Mouse (Mus musculus) liver, embryonic 14.5 days (tissue): ENCODE measurements at regions not wholly inside any gene's neighbourhood (a gene's known extent, or its start where the extent isn't known, plus 50 kb on each side); places are given as distances from the start of the nearest gene placed in this dataset.

Source experiments
- CTCF ChIP-seq: IDR thresholded peaks from 2 replicates; pipeline ENCODE4 v1.5.1; 2016; ENCODE audit warnings: antibody characterized with exemption, low read depth, control low read depth
- EP300 ChIP-seq: IDR thresholded peaks from 2 replicates; pipeline ENCODE4 v1.6.1; 2016; ENCODE audit warnings: antibody characterized with exemption, low read depth

DNA sequence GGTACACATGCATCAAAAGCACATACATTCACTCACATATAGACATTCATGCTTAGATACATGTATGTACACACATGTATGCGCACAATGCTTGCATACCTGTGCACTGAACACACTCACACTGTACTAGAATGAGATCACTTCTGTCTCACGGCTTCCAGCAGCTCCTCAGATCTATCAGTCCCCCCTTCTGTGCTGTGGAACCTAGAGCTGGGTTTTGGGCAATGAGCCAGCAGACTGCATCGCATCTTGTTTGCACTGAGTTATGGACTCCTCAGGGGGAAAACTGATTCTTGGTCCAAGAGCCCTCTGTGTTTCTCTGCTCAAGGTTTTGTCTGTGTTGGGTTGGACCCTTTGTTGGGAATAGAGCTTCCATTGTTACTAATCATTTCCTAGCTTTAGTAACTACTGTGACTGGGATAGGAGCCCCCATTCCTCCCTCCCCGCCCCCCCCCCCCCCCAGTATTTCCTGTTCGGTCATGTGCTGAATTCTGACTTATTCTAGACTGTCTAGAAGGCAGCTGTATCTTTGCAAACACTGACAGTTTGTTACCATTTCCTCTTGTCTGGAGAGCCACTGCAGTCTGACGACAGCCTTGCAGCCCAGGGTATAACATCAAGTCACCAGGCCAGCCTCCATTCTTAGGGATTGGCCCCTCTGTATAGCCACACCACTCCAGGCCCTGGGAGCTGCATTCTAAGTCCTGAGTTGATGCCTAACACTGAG, 101.3 kb downstream of the Tpra1 start:
- TF ChIP-seq CTCF: no peak
- TF ChIP-seq EP300: no peak
